Mouse (Mus musculus) midbrain, embryonic 13.5 days (tissue): ENCODE measurements around the gene Eva1c. TPM values are rescaled to one million over a fixed set of nuclear protein-coding genes. Genes with fewer than 3 reads are reported as not detected.
"Not testable (repeated sequence)": the region's sequence is repeated elsewhere in the genome, so short reads cannot be mapped to it uniquely, and the experiment has no call there.

ENCODE experiments used
- ATAC-seq: fragments of 200-750 bp; cut with Nextera tagmentation; 2 replicates; pipeline ENCODE4 v1.8.0; 2017; ENCODE audit warnings: mild to moderate bottlenecking, moderate TSS enrichment, moderate library complexity
- H3K27ac ChIP-seq: fragments of 300-500 bp; sonication (generic); 2 replicates; pipeline ENCODE4 v1.5.1; 2015; ENCODE audit warnings: inconsistent platforms, mild to moderate bottlenecking, moderate library complexity
- H3K27me3 ChIP-seq: fragments of 300-500 bp; sonication (generic); 2 replicates; pipeline ENCODE4 v1.6.1; 2015; ENCODE audit warnings: mild to moderate bottlenecking, inconsistent platforms
- H3K36me3 ChIP-seq: fragments of 300-500 bp; sonication (generic); 2 replicates; pipeline ENCODE4 v1.6.1; 2015; ENCODE audit warnings: mild to moderate bottlenecking, inconsistent platforms
- H3K4me1 ChIP-seq: fragments of 300-500 bp; sonication (generic); replicated peaks from 2 replicates; pipeline ENCODE4 v1.6.1; 2015; ENCODE audit warnings: inconsistent platforms
- H3K4me2 ChIP-seq: fragments of 300-500 bp; sonication (generic); replicated peaks from 2 replicates; pipeline ENCODE4 v1.6.1; 2015; ENCODE audit warnings: moderate library complexity, mild to moderate bottlenecking, inconsistent platforms
- H3K4me3 ChIP-seq: fragments of 300-500 bp; sonication (generic); replicated peaks from 2 replicates; pipeline ENCODE4 v1.5.1; 2015; ENCODE audit warnings: mild to moderate bottlenecking, inconsistent platforms
- H3K9ac ChIP-seq: fragments of 300-500 bp; sonication (generic); replicated peaks from 2 replicates; pipeline ENCODE4 v1.6.1; 2015; ENCODE audit warnings: mild to moderate bottlenecking, inconsistent platforms
- H3K9me3 ChIP-seq: fragments of 300-500 bp; sonication (generic); 2 replicates; pipeline ENCODE4 v1.6.1; 2016; ENCODE audit warnings: mild to moderate bottlenecking, inconsistent platforms
- WGBS: fragments of 180-500 bp; shearing (Covaris S2); methylation state at CpG from one replicate; pipeline ENCODE4 v1.1.7; 2015; 5-methylcytosine and 5-hydroxymethylcytosine counted together
- polyA plus RNA-seq: library from polyadenylated mRNA; unstranded; fragments of >200 nt; fragmentation: Nextera tagmentation; extraction: Ambion mirVana; gene quantifications from 2 replicates; pipeline ENCODE4 v1.2.1, GENCODE M21; 2015

The Eva1c gene
- polyA plus RNA-seq, 1 experiment from 2014 or later, result 2.6 TPM

GRCm38 (mm10) chr16:90801928-90802327 is 24.6 kb upstream of the Eva1c start:
- Histone ChIP-seq H3K9ac (no peak overlapping the region), H3K4me2 (no peak overlapping the region), H3K27me3 (no peaks in the 10 kb centered on the region), H3K9me3 (no peaks in the 10 kb centered on the region), H3K4me3 (no peak overlapping the region), H3K27ac (no peak overlapping the region), H3K4me1 (no peaks in the 10 kb centered on the region), H3K36me3 (peaks cover 67% of the 10 kb centered on the region)
- ATAC-seq, result no peak
- 56% methylated on average over 3 of the region's 3 CpGs for WGBS

GRCm38 (mm10) chr16:90804466-90804865 is 22.1 kb upstream of the Eva1c start:
- Histone ChIP-seq H3K4me2 (no peak overlapping the region), H3K36me3 (peaks cover 45% of the 10 kb centered on the region), H3K27me3 (no peaks in the 10 kb centered on the region), H3K4me1 (peaks cover 8% of the 10 kb centered on the region), H3K9me3 (no peaks in the 10 kb centered on the region), H3K4me3 (no peak overlapping the region), H3K9ac (no peak overlapping the region), H3K27ac (no peak overlapping the region)
- WGBS, result 92% methylated on average over 5 of the region's 5 CpGs
- ATAC-seq, result no peak

- H3K9me3 ChIP-seq, result no peaks in the 10 kb centered on the region
- H3K4me1 ChIP-seq, result peaks cover 20% of the 10 kb centered on the region
- peak within 1 kb of the TSS; percentile 73 for H3K4me2 ChIP-seq
- peak within 1 kb of the TSS; percentile 62 for H3K27ac ChIP-seq
- under 1% methylated on average over 47 of the region's 47 CpGs for WGBS
- H3K27me3 ChIP-seq, result no peaks in the 10 kb centered on the region
- H3K4me3 ChIP-seq, result peak within 1 kb of the TSS; percentile 59
- peak within 1 kb of the TSS; percentile 50 for H3K9ac ChIP-seq
- H3K36me3 ChIP-seq, result no peaks in the 10 kb centered on the region
- peak; percentile 94 for ATAC-seq
Measured at GRCm38 (mm10) chr16:90809975-90810715, 16.4 kb upstream of the Eva1c start, which contains the start of gene Urb1. Gene Urb1, minus strand, starts transcription at chr16:90810413.

GRCm38 (mm10) chr16:90810716-90811256 is 15.7 kb upstream of the Eva1c start:
- H3K27ac ChIP-seq, result peak overlapping the region; percentile 62; the same call in 1 of the 2 replicates
- no peaks in the 10 kb centered on the region for H3K9me3 ChIP-seq
- H3K27me3 ChIP-seq, result no peaks in the 10 kb centered on the region
- peak overlapping the region; percentile 73 for H3K4me2 ChIP-seq
- H3K36me3 ChIP-seq, result no peaks in the 10 kb centered on the region
- H3K4me3 ChIP-seq, result peak overlapping the region; percentile 59
- H3K9ac ChIP-seq, result peak overlapping the region; percentile 50
- peak; percentile 66 for ATAC-seq
- WGBS, result 48% methylated on average over 11 of the region's 11 CpGs
- peaks cover 20% of the 10 kb centered on the region for H3K4me1 ChIP-seq

GRCm38 (mm10) chr16:90812086-90812485 is 14.4 kb upstream of the Eva1c start:
- Histone ChIP-seq H3K4me2 (no peak overlapping the region), H3K36me3 (no peaks in the 10 kb centered on the region), H3K4me1 (peaks cover 20% of the 10 kb centered on the region), H3K9ac (no peak overlapping the region), H3K4me3 (no peak overlapping the region), H3K27ac (no peak overlapping the region), H3K27me3 (no peaks in the 10 kb centered on the region), H3K9me3 (no peaks in the 10 kb centered on the region)
- 93% methylated on average over 5 of the region's 5 CpGs for WGBS
- ATAC-seq, result no peak

GRCm38 (mm10) chr16:90820326-90820725 is 6.2 kb upstream of the Eva1c start:
- H3K27ac ChIP-seq, result no peak overlapping the region
- 84% methylated on average over 6 of the region's 6 CpGs for WGBS
- H3K9ac ChIP-seq, result no peak overlapping the region
- 0 out of 2 replicates have a peak, but pooled peaks cover 2% of the 10 kb centered on the region for H3K27me3 ChIP-seq
- no peak for ATAC-seq
- no peak overlapping the region for H3K4me3 ChIP-seq
- no peaks in the 10 kb centered on the region for H3K36me3 ChIP-seq
- no peaks in the 10 kb centered on the region for H3K9me3 ChIP-seq
- no peaks in the 10 kb centered on the region for H3K4me1 ChIP-seq
- no peak overlapping the region for H3K4me2 ChIP-seq

- WGBS, result 81% methylated on average over 14 of the region's 14 CpGs
- H3K27me3 ChIP-seq, result 0 out of 2 replicates have a peak, but pooled peaks cover 2% of the 10 kb centered on the region
- H3K27ac ChIP-seq, result no peak overlapping the region
- no peaks in the 10 kb centered on the region for H3K9me3 ChIP-seq
- no peak overlapping the region for H3K4me3 ChIP-seq
- no peaks in the 10 kb centered on the region for H3K4me1 ChIP-seq
- H3K4me2 ChIP-seq, result no peak overlapping the region
- H3K9ac ChIP-seq, result no peak overlapping the region
- H3K36me3 ChIP-seq, result no peaks in the 10 kb centered on the region
- ATAC-seq, result no peak
Measured at GRCm38 (mm10) chr16:90821046-90821697, 5.3 kb upstream of the Eva1c start.

GRCm38 (mm10) chr16:90822284-90822935 is 4.1 kb upstream of the Eva1c start:
- Histone ChIP-seq H3K4me1 (no peaks in the 10 kb centered on the region), H3K36me3 (no peaks in the 10 kb centered on the region), H3K27ac (no peak overlapping the region), H3K4me3 (no peak overlapping the region), H3K4me2 (no peak overlapping the region), H3K9ac (no peak overlapping the region), H3K27me3 (0 out of 2 replicates have a peak, but pooled peaks cover 2% of the 10 kb centered on the region), H3K9me3 (no peaks in the 10 kb centered on the region)
- ATAC-seq, result no peak
- WGBS, result 92% methylated on average over 10 of the region's 10 CpGs

GRCm38 (mm10) chr16:90822981-90823380 is 3.5 kb upstream of the Eva1c start:
- Histone ChIP-seq H3K4me1 (no peaks in the 10 kb centered on the region), H3K4me2 (no peak overlapping the region), H3K9me3 (no peaks in the 10 kb centered on the region), H3K9ac (no peak overlapping the region), H3K27me3 (peaks cover 1% of the 10 kb centered on the region; the same call in 1 of the 2 replicates), H3K4me3 (no peak overlapping the region), H3K36me3 (no peaks in the 10 kb centered on the region), H3K27ac (no peak overlapping the region)
- ATAC-seq, result no peak
- 73% methylated on average over 7 of the region's 7 CpGs for WGBS

- not testable (repeated sequence) for H3K27ac ChIP-seq, H3K9me3 ChIP-seq, ATAC-seq, H3K4me1 ChIP-seq, H3K36me3 ChIP-seq, H3K4me3 ChIP-seq, H3K9ac ChIP-seq, H3K4me2 ChIP-seq
- WGBS, result 80% methylated on average over 4 of the region's 4 CpGs
- H3K27me3 ChIP-seq, result peaks cover 11% of the 10 kb centered on the region
Measured at GRCm38 (mm10) chr16:90823986-90824385, 2.5 kb upstream of the Eva1c start.

- Histone ChIP-seq H3K4me3 (no peak overlapping the region), H3K27ac (no peak overlapping the region), H3K9me3 (no peaks in the 10 kb centered on the region), H3K4me1 (peaks cover 16% of the 10 kb centered on the region), H3K9ac (no peak overlapping the region), H3K27me3 (peaks cover 30% of the 10 kb centered on the region), H3K4me2 (no peak overlapping the region), H3K36me3 (no peaks in the 10 kb centered on the region)
- 75% methylated on average over 5 of the region's 5 CpGs for WGBS
- no peak for ATAC-seq
Measured at GRCm38 (mm10) chr16:90826041-90826440, 478 bp upstream of the Eva1c start.

- peaks cover 44% of the 10 kb centered on the region for H3K27me3 ChIP-seq
- 87% methylated on average over 9 of the region's 9 CpGs for WGBS
Measured at GRCm38 (mm10) chr16:90827498-90827897, 979 bp downstream of the Eva1c start.

More at GRCm38 (mm10) chr16:90827498-90827897, 979 bp downstream of the Eva1c start:
- ATAC-seq, result no peak
- H3K4me2 ChIP-seq, result no peak overlapping the region
- no peak overlapping the region for H3K27ac ChIP-seq
- no peaks in the 10 kb centered on the region for H3K9me3 ChIP-seq
- no peaks in the 10 kb centered on the region for H3K36me3 ChIP-seq
- H3K4me3 ChIP-seq, result no peak overlapping the region
- H3K9ac ChIP-seq, result no peak overlapping the region
- H3K4me1 ChIP-seq, result peaks cover 28% of the 10 kb centered on the region
